Mouse (Mus musculus): Measurements from ENCODE around the gene Slc9a2. TPM values are rescaled to one million over a fixed set of nuclear protein-coding genes. Genes with fewer than 3 reads are reported as not detected.

The Slc9a2 gene
- polyA plus RNA-seq, 1 experiment from 2014 or later = 0.19 TPM

- no peak for ATAC-seq (ENCODE audit: extremely low read depth, insufficient number of reproducible peaks, low FRiP score, low TSS enrichment)
- Histone ChIP-seq H3K4me1 (peaks cover 13% of the 10 kb centered on the region), H3K27ac (replicated peaks) (no peak overlapping the region), H3K36me3 (no peaks in the 10 kb centered on the region), H3K9ac (no peak overlapping the region), H3K4me2 (no peak overlapping the region), H3K9me3 (no peaks in the 10 kb centered on the region), H3K27me3 (replicated peaks) (no peaks in the 10 kb centered on the region), H3K4me3 (no peak overlapping the region)
- 77% methylated on average over 3 of the region's 3 CpGs for WGBS
These were observed 128.3 kb downstream of the Slc9a2 start for GRCm38 (mm10) chr1:40808643-40809042.

GRCm38 (mm10) chr1:40815071-40815845 is 134.9 kb downstream of the Slc9a2 start:
- H3K36me3 ChIP-seq = no peaks in the 10 kb centered on the region
- ATAC-seq (ENCODE audit: extremely low read depth, insufficient number of reproducible peaks, low FRiP score, low TSS enrichment) = no peak
- WGBS = 69% methylated on average over 16 of the region's 16 CpGs
- no peak overlapping the region; the same call in 1 of the 2 replicates for H3K4me2 ChIP-seq
- no peak overlapping the region for H3K27ac ChIP-seq (replicated peaks)
- no peak overlapping the region for H3K4me3 ChIP-seq
- H3K9ac ChIP-seq = no peak overlapping the region
- H3K9me3 ChIP-seq = no peaks in the 10 kb centered on the region
- no peaks in the 10 kb centered on the region for H3K27me3 ChIP-seq (replicated peaks)
- H3K4me1 ChIP-seq = peaks cover 24% of the 10 kb centered on the region

Other genes starting within 250 kb of the Slc9a2 start
- not detected in 2 replicates for gene Il18r1, start 215.0 kb upstream of the Slc9a2 start, polyA plus RNA-seq (2015; fragmentation: Nextera tagmentation; extraction: Ambion mirVana)
- gene Il18rap, start 165.2 kb upstream of the Slc9a2 start, polyA plus RNA-seq (2015; fragmentation: Nextera tagmentation; extraction: Ambion mirVana) = 0.05 and 0.08 TPM in 2 replicates
- gene Slc9a4, start 100.5 kb upstream of the Slc9a2 start, polyA plus RNA-seq (2015; fragmentation: Nextera tagmentation; extraction: Ambion mirVana) = not detected in 2 replicates
- 1.8 and 2.0 TPM in 2 replicates for gene Mfsd9, start 110.1 kb downstream of the Slc9a2 start, polyA plus RNA-seq (2015; fragmentation: Nextera tagmentation; extraction: Ambion mirVana)
- gene Tmem182, start 125.0 kb downstream of the Slc9a2 start, polyA plus RNA-seq (2015; fragmentation: Nextera tagmentation; extraction: Ambion mirVana) = 22.5 and 26.2 TPM in 2 replicates